Mouse (Mus musculus) hindbrain, embryonic 10.5 days (tissue): Measurements from ENCODE around the gene Tmem156. TPM values are rescaled to one million over a fixed set of nuclear protein-coding genes. Genes with fewer than 3 reads are reported as not detected.
A peak's percentile ranks its signal among the peaks of the same experiment; 100 is the strongest.

ENCODE experiments used
- DNase-seq: peaks from one replicate; pipeline ENCODE4 v3.0.0-alpha.2; 2017; ENCODE audit warnings: low spot score
- H3K27ac ChIP-seq: fragments of 300-500 bp; sonication (generic); 2 replicates; pipeline ENCODE4 v1.5.1; 2016; ENCODE audit warnings: mild to moderate bottlenecking, moderate library complexity
- H3K27me3 ChIP-seq: fragments of 300-500 bp; sonication (generic); 2 replicates; pipeline ENCODE4 v1.6.1; 2016; ENCODE audit warnings: mild to moderate bottlenecking; ENCODE audit not compliant: poor library complexity, insufficient read depth, severe bottlenecking
- H3K36me3 ChIP-seq: fragments of 300-500 bp; sonication (generic); 2 replicates; pipeline ENCODE4 v1.6.1; 2016; ENCODE audit warnings: mild to moderate bottlenecking, moderate library complexity
- H3K4me1 ChIP-seq: fragments of 300-500 bp; sonication (generic); replicated peaks from 2 replicates; pipeline ENCODE4 v1.6.1; 2016; ENCODE audit warnings: mild to moderate bottlenecking
- H3K4me3 ChIP-seq: fragments of 300-500 bp; sonication (generic); 2 replicates; pipeline ENCODE4 v1.5.1; 2016; ENCODE audit warnings: mild to moderate bottlenecking, moderate library complexity
- H3K9me3 ChIP-seq: fragments of 300-500 bp; sonication (generic); 2 replicates; pipeline ENCODE4 v1.6.1; 2016; ENCODE audit warnings: mild to moderate bottlenecking, moderate library complexity
- WGBS: fragments of 180-500 bp; shearing (Covaris S2); methylation state at CpG from one replicate; pipeline ENCODE4 v1.1.7; 2016; 5-methylcytosine and 5-hydroxymethylcytosine counted together
- polyA plus RNA-seq: library from polyadenylated mRNA; unstranded; fragments of >200 nt; fragmentation: Nextera tagmentation; extraction: Ambion mirVana; gene quantifications from 2 replicates; pipeline ENCODE4 v1.2.1, GENCODE M21; 2016

The Tmem156 gene
- polyA plus RNA-seq, 1 experiment from 2014 or later: not detected

DNA sequence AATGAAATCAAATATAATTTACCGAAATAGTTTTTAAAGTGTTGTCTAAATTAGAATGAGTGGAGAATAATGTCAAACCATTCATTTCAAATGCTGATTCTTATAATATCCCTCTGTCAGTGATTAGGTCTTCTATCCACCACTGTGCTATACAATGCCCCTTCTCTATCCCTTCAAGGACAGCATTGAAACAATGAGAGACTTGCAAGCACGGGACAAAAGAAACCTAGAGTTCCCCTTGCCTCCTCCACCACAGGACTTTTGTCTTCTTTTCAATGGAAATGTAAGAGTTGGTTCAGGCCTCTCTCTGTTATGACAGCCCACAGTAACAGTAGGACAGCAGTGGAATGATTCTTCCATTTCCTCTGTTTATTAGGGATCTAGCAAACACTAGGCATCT is 28.7 kb downstream of the Tmem156 start:
- DNase-seq: no peak
- WGBS: 70% methylated on average over 2 of the region's 2 CpGs
- Histone ChIP-seq H3K36me3 (no peaks in the 10 kb centered on the region), H3K27me3 (no peaks in the 10 kb centered on the region), H3K4me3 (no peak overlapping the region), H3K4me1 (no peaks in the 10 kb centered on the region), H3K27ac (no peak overlapping the region), H3K9me3 (no peaks in the 10 kb centered on the region)

DNA sequence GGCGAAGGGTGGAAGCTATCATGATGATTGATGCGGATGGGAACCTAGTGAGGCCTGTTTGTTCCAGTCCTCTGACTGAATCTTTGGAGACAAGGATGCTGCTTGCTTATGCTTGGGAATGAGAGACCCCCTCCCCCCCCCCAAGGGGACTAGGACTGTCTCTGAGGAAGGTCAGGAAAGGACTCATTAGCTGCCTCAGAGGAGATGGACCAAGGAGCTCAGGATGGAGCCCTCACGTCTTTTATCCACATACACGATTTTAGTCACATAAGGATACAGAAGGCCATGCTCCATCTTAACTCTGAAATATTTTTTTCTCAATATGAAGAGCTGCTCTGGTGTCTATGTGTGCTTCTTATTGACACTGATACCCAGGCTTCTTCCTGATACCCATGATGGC is 29.7 kb downstream of the Tmem156 start:
- no peak for DNase-seq
- Histone ChIP-seq H3K27ac (no peak overlapping the region), H3K36me3 (no peaks in the 10 kb centered on the region), H3K4me1 (no peaks in the 10 kb centered on the region), H3K9me3 (no peaks in the 10 kb centered on the region), H3K4me3 (no peak overlapping the region), H3K27me3 (no peaks in the 10 kb centered on the region)
- 89% methylated on average over 4 of the region's 4 CpGs for WGBS

DNA sequence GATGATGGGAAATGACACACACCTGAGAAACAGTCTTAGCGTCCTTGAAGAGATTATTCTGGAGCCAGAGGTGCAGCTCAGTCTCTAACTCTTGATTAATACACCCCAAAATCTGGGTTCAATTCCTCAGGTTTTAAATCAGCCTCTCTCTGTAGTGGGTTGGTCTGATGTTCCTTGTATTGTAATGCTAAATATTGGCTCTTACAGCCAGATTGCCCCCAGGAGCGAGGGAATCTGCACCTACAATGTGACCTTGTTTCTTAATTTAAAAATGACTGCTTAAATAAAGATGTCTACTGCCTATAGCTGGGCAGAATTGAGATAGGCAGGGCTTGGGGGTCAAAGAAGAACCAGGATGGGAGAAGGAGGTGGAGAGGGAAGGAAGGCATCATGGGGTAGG is 32.1 kb downstream of the Tmem156 start:
- Histone ChIP-seq H3K4me1 (no peaks in the 10 kb centered on the region), H3K27ac (no peak overlapping the region), H3K36me3 (no peaks in the 10 kb centered on the region), H3K27me3 (no peaks in the 10 kb centered on the region), H3K9me3 (no peaks in the 10 kb centered on the region), H3K4me3 (no peak overlapping the region)
- DNase-seq: no peak
- WGBS: 69% methylated on average over 2 of the region's 2 CpGs

GRCm38 (mm10) chr5:65057596-65057995 is 34.3 kb downstream of the Tmem156 start:
- DNase-seq: no peak
- H3K4me3 ChIP-seq: no peak overlapping the region
- no peaks in the 10 kb centered on the region for H3K4me1 ChIP-seq
- no peaks in the 10 kb centered on the region for H3K27me3 ChIP-seq
- no peak overlapping the region for H3K27ac ChIP-seq
- WGBS: 93% methylated on average over 6 of the region's 6 CpGs
- H3K36me3 ChIP-seq: no peaks in the 10 kb centered on the region
- H3K9me3 ChIP-seq: no peaks in the 10 kb centered on the region

DNA sequence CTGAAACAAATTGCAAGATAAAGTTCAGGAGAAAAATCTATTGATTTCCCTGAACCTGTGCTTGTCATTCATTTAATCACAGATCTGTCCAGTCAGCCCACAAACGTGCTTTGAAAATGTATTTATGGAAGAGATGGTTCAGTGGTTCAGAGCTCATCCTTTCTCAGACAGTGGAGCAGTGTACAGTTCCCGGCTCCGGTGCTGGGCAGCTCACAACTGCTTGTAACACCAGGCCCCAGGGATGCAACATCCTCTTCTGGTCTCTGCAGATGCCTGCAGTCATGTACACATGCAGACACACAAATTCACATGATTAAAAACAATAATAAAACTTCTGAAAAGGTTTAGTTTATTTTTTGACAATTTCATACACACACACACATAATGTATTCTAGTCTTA is 40.4 kb downstream of the Tmem156 start:
- no peaks in the 10 kb centered on the region for H3K27me3 ChIP-seq
- H3K4me1 ChIP-seq: 0 out of 2 replicates have a peak, but pooled peaks cover 3% of the 10 kb centered on the region
- no peaks in the 10 kb centered on the region for H3K36me3 ChIP-seq
- H3K4me3 ChIP-seq: no peak overlapping the region
- DNase-seq: no peak
- no peak overlapping the region for H3K27ac ChIP-seq
- 84% methylated on average over 3 of the region's 3 CpGs for WGBS
- no peaks in the 10 kb centered on the region for H3K9me3 ChIP-seq

GRCm38 (mm10) chr5:65049880-65050279 is 42.1 kb downstream of the Tmem156 start:
- H3K4me1 ChIP-seq: 0 out of 2 replicates have a peak, but pooled peaks cover 3% of the 10 kb centered on the region
- no peaks in the 10 kb centered on the region for H3K27me3 ChIP-seq
- H3K27ac ChIP-seq: 0 out of 2 replicates have a peak overlapping the region, but pooled peaks have one; percentile 16
- no peaks in the 10 kb centered on the region for H3K36me3 ChIP-seq
- H3K4me3 ChIP-seq: no peak overlapping the region
- 81% methylated on average over 5 of the region's 5 CpGs for WGBS
- H3K9me3 ChIP-seq: no peaks in the 10 kb centered on the region
- DNase-seq: no peak

- H3K36me3 ChIP-seq: no peaks in the 10 kb centered on the region
- DNase-seq: no peak
- 70% methylated on average over 12 of the region's 12 CpGs for WGBS
Observed at GRCm38 (mm10) chr5:65047285-65047855, 44.6 kb downstream of the Tmem156 start.

GRCm38 (mm10) chr5:65046442-65047284 is 45.3 kb downstream of the Tmem156 start:
- WGBS: 71% methylated on average over 12 of the region's 12 CpGs
- H3K4me3 ChIP-seq: no peak overlapping the region
- 0 out of 2 replicates have a peak, but pooled peaks cover 3% of the 10 kb centered on the region for H3K4me1 ChIP-seq
- no peaks in the 10 kb centered on the region for H3K36me3 ChIP-seq
- no peaks in the 10 kb centered on the region for H3K27me3 ChIP-seq
- 0 out of 2 replicates have a peak overlapping the region, but pooled peaks have one; percentile 23 for H3K27ac ChIP-seq
- H3K9me3 ChIP-seq: no peaks in the 10 kb centered on the region
- DNase-seq: no peak

More at GRCm38 (mm10) chr5:65047285-65047855, 44.6 kb downstream of the Tmem156 start:
- H3K27ac ChIP-seq: 0 out of 2 replicates have a peak overlapping the region, but pooled peaks have one; percentile 23
- H3K9me3 ChIP-seq: no peaks in the 10 kb centered on the region
- H3K4me1 ChIP-seq: 0 out of 2 replicates have a peak, but pooled peaks cover 3% of the 10 kb centered on the region
- no peak overlapping the region for H3K4me3 ChIP-seq
- H3K27me3 ChIP-seq: no peaks in the 10 kb centered on the region

DNA sequence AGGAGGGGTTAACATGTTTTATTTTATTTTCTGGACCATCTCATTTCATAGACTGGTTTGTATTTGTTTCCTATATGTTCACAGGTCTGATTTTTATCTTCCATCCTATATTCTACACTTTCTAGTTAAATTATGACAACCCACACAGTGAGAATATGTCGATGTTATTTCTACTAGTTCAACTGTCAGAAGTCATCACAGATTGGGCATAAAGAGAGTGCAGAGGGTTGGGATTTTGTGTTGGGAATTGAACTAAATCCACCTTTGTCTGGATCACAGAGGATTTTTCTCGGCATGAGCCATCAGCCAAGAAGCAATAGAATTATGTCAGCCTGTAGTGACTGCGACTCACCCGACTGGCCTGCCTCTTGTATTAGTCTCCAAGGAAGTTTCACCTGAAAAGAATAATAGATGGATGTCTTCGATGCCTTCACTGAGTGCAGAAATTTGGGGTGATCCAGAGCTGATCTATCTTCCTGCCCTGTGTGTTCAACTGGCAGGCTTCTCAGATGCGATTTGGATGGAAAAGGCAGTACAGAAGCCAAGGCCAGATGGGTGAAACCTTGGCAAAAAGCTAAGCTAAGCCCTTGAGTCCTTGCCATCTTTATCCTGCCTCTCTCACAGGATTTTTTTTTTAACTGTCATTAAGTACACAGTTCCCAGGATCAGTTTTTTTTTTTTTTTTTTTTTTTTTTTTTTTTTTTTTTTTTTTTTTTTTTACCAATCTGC is 46.1 kb downstream of the Tmem156 start:
- 87% methylated on average over 6 of the region's 6 CpGs for WGBS
- Histone ChIP-seq H3K36me3 (no peaks in the 10 kb centered on the region), H3K4me1 (0 out of 2 replicates have a peak, but pooled peaks cover 3% of the 10 kb centered on the region), H3K4me3 (no peak overlapping the region), H3K9me3 (no peaks in the 10 kb centered on the region), H3K27me3 (no peaks in the 10 kb centered on the region), H3K27ac (no peak overlapping the region)
- DNase-seq: no peak

DNA sequence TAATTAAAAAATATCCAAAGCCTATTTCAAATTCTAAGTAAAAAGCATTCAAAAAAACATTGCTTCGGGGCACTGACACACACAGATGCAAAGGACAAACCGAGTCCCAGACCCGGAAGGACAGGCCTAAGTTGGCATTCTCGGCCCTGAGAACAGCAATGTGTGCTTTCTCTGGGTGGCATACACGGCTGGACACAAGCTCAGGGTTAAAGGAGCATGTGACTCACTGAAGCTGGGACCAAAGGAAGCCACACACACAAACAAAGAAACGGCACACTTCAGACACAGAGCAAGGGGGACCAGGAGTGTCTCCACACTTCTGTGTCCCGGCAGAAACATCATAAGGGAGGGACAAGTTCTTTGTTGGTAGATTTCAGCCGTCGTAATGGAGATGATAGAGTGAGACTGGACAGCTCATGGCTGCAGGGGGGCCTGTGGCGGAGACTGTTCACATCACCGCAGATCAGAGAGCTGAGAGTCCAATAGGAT is 48.5 kb downstream of the Tmem156 start:
- 0 out of 2 replicates have a peak overlapping the region, but pooled peaks have one; percentile 0 for H3K27ac ChIP-seq
- 69% methylated on average over 11 of the region's 11 CpGs for WGBS
- H3K9me3 ChIP-seq: no peaks in the 10 kb centered on the region
- DNase-seq: no peak
- no peaks in the 10 kb centered on the region for H3K27me3 ChIP-seq
- no peaks in the 10 kb centered on the region for H3K36me3 ChIP-seq
- no peak overlapping the region for H3K4me3 ChIP-seq
- H3K4me1 ChIP-seq: 0 out of 2 replicates have a peak, but pooled peaks cover 3% of the 10 kb centered on the region

DNA sequence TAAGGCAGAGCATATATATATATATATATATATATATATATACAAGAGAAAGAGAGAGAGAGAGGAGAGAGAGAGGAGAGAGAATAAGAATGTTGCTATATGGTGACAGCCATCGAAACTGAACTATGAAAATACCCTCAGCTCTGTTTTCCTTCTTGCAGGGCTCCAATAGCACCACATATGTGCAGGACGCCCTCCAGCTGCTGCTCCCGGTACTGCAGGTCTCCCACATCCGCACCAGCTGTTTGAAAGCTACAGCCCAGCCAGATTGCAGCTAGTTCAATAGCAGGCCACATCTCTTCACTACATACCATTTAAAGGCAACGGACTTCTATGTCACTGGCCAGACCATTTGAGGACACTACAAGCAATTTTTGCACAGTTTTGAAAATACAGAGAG is 51.5 kb downstream of the Tmem156 start:
- Histone ChIP-seq H3K27ac (no peak overlapping the region), H3K4me1 (no peaks in the 10 kb centered on the region), H3K4me3 (no peak overlapping the region), H3K27me3 (no peaks in the 10 kb centered on the region), H3K36me3 (no peaks in the 10 kb centered on the region), H3K9me3 (no peaks in the 10 kb centered on the region)
- WGBS: 68% methylated on average over 5 of the region's 5 CpGs
- no peak for DNase-seq

DNA sequence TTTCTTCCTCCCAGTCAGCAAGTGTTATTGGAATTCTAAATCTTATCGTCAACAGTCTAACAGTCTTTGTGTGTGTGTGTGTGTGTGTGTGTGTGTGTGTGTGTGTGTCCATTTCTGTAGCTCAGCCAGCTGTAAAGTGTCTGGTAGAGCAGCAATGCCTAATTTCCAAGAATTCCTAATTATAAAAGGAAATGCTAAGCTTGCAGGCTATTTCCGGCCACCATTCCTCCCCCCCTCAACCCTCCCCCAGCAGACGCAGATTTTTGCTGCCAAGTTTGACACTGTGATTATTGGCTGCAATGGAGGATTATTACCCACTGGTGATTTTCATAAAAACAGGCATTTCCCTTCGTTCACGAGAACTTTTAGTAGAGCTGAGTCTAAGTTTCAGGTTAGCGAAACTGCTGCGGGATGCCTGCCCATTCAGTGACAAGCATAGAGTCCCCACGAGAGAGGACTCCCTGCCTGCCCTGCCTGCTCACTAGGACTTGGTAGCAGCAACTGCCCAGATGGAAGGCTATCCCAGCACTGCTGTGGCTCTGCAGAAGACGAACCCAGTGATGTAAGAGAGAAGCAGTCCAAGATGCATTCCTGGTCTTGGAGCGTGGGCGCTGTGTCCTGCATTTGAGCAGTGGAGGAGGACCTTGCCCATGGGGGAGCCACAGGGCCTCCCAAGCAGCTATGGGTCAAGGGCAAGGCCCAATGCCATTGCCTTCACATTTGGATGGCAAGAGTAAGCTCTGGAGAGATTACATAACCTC is 52.9 kb downstream of the Tmem156 start:
- WGBS: 86% methylated on average over 11 of the region's 11 CpGs
- H3K9me3 ChIP-seq: no peaks in the 10 kb centered on the region
- H3K36me3 ChIP-seq: no peaks in the 10 kb centered on the region
- H3K4me1 ChIP-seq: no peaks in the 10 kb centered on the region
- no peak for DNase-seq
- no peak overlapping the region for H3K27ac ChIP-seq
- H3K27me3 ChIP-seq: no peaks in the 10 kb centered on the region
- H3K4me3 ChIP-seq: no peak overlapping the region
